In genomic region chr12:20990132-20990531, GRCm38 (mm10) we compare ENCODE assay signal across 8 mouse cellular contexts. TPM values are rescaled to one million over a fixed set of nuclear protein-coding genes. Genes with fewer than 3 reads are reported as not detected.
DNase-seq lines count a peak whose midpoint lies in the region; ATAC-seq and TF ChIP-seq lines count a peak whose summit lies in the region.
"Not testable (repeated sequence)": the region's sequence is repeated elsewhere in the genome, so short reads cannot be mapped to it uniquely, and the experiment has no call there.

Gene Asap2, plus strand, starts transcription at chr12:20990459.

- peak within 1 kb of the TSS; percentile 70 for H3K27ac ChIP-seq in gastrocnemius, adult 2 months
- peak within 1 kb of the TSS; percentile 68 for H3K27ac ChIP-seq in hindbrain, embryonic 12.5 days
- not testable (repeated sequence) for H3K27ac ChIP-seq in liver, embryonic 14.5 days; neural tube, embryonic 12.5 days; stomach, embryonic 16.5 days (ENCODE audit: low read length)

- WGBS in hindbrain, embryonic 12.5 days: 2% methylated on average over 25 of the region's 38 CpGs
- WGBS in liver, embryonic 14.5 days (ENCODE audit: insufficient replicate concordance): under 1% methylated on average over 19 of the region's 38 CpGs
- WGBS in neural tube, embryonic 12.5 days: 2% methylated on average over 23 of the region's 38 CpGs
- WGBS in stomach, embryonic 16.5 days: under 1% methylated on average over 26 of the region's 38 CpGs

- H3K27me3 ChIP-seq in E14TG2a.4 (ENCODE audit: insufficient read depth, low read length); hindbrain, embryonic 12.5 days; liver, embryonic 14.5 days (ENCODE audit: control insufficient read depth, insufficient read depth, low read length); neural tube, embryonic 12.5 days (replicated peaks); stomach, embryonic 16.5 days (ENCODE audit: control insufficient read depth, insufficient read depth, low read length): not testable (repeated sequence)

- peak within 1 kb of the TSS; percentile 77 for H3K4me3 ChIP-seq in E14TG2a.4 (replicated peaks; ENCODE audit: low read length)
- peak within 1 kb of the TSS; percentile 75 for H3K4me3 ChIP-seq in gastrocnemius, adult 2 months
- H3K4me3 ChIP-seq in hindbrain, embryonic 12.5 days: peak within 1 kb of the TSS; percentile 60
- peak within 1 kb of the TSS; percentile 41 to 46 for H3K4me3 ChIP-seq in liver, embryonic 14.5 days (ENCODE audit: insufficient read depth in 1 of 2, low read depth in 2 of 2, low read length in 2 of 2)
- H3K4me3 ChIP-seq in neural tube, embryonic 12.5 days: peak within 1 kb of the TSS; percentile 60
- peak within 1 kb of the TSS; percentile 52 for H3K4me3 ChIP-seq in stomach, embryonic 16.5 days (replicated peaks; ENCODE audit: low read length)

- H3K4me2 ChIP-seq in hindbrain, embryonic 12.5 days (replicated peaks): peak within 1 kb of the TSS; percentile 47
- H3K4me2 ChIP-seq in liver, embryonic 14.5 days (ENCODE audit: low read depth): peak within 1 kb of the TSS; percentile 52
- peak within 1 kb of the TSS; percentile 50 for H3K4me2 ChIP-seq in neural tube, embryonic 12.5 days (replicated peaks)
- H3K4me2 ChIP-seq in stomach, embryonic 16.5 days (ENCODE audit: low read depth, low read length): peak within 1 kb of the TSS; percentile 43

- intact Hi-C loops in gastrocnemius, adult 2 months (cut with DNase I): not testable (repeated sequence)

- peak within 1 kb of the TSS; percentile 72 for H3K9ac ChIP-seq in hindbrain, embryonic 12.5 days
- not testable (repeated sequence) for H3K9ac ChIP-seq in liver, embryonic 14.5 days (replicated peaks)
- peak within 1 kb of the TSS; percentile 79 for H3K9ac ChIP-seq in neural tube, embryonic 12.5 days
- H3K9ac ChIP-seq in stomach, embryonic 16.5 days (ENCODE audit: low read length): peak within 1 kb of the TSS; percentile 61

- H3K36me3 ChIP-seq in E14TG2a.4 (ENCODE audit: insufficient read depth, low read length); hindbrain, embryonic 12.5 days; liver, embryonic 14.5 days (replicated peaks; ENCODE audit: control insufficient read depth, insufficient read depth, low read depth); neural tube, embryonic 12.5 days; stomach, embryonic 16.5 days (ENCODE audit: control insufficient read depth, insufficient read depth, low read length): not testable (repeated sequence)

- DNase-seq in cerebellum, postnatal 25 days: peak; percentile 20 to 26
- DNase-seq in gastrocnemius, adult 2 months: peak; percentile 69
- DNase-seq in layer of hippocampus, adult 8-10 months (ENCODE audit: low spot score in 2 of 2): peak; percentile 55
- not testable (repeated sequence) for DNase-seq in liver, embryonic 14.5 days (ENCODE audit: low read depth in 3 of 3, low spot score in 3 of 3)

- TF ChIP-seq CTCF in E14TG2a.4 (conservative IDR thresholded peaks at IDR 0.05; ENCODE audit: low read length); gastrocnemius, adult 2 months (IDR thresholded peaks at IDR 0.05); liver, embryonic 14.5 days (IDR thresholded peaks at IDR 0.05; ENCODE audit: low read depth): not testable (repeated sequence)

- not testable (repeated sequence) for H3K4me1 ChIP-seq in E14TG2a.4 (replicated peaks; ENCODE audit: low read depth, low read length); hindbrain, embryonic 12.5 days; liver, embryonic 14.5 days (replicated peaks; ENCODE audit: control insufficient read depth in 2 of 2, insufficient read depth in 2 of 2, low read length in 1 of 2); neural tube, embryonic 12.5 days; stomach, embryonic 16.5 days (ENCODE audit: control insufficient read depth, insufficient read depth, low read length)

- H3K9me3 ChIP-seq in E14TG2a.4 (ENCODE audit: low read length); hindbrain, embryonic 12.5 days (replicated peaks); liver, embryonic 14.5 days (ENCODE audit: control insufficient read depth, low read length); neural tube, embryonic 12.5 days; stomach, embryonic 16.5 days (replicated peaks; ENCODE audit: control insufficient read depth, low read length): not testable (repeated sequence)

- TF ChIP-seq EP300 in liver, embryonic 14.5 days (IDR thresholded peaks at IDR 0.05; ENCODE audit: low read depth): not testable (repeated sequence)

- not testable (repeated sequence) for ATAC-seq in hindbrain, embryonic 12.5 days (ENCODE audit: low FRiP score); liver, embryonic 14.5 days (ENCODE audit: insufficient read depth); neural tube, embryonic 12.5 days (ENCODE audit: low FRiP score, low read depth); stomach, embryonic 16.5 days (ENCODE audit: insufficient read depth, low FRiP score)

RNA-seq across cellular contexts. Expression of gene Asap2, which starts in this region (rescaled TPM):
- total RNA-seq in gastrocnemius, adult 2 months (2021): 1 to 10 TPM; 3.0 to 6.4 TPM
- 18.3 and 19.9 TPM in 2 replicates for polyA plus RNA-seq in hindbrain, embryonic 12.5 days (2016; fragmentation: Nextera tagmentation; extraction: Ambion mirVana)
- 10 to 100 TPM; 33.3 to 39.4 (median 37.1) TPM for total RNA-seq in layer of hippocampus, adult 8-10 months (2022)
- polyA plus RNA-seq in liver, embryonic 14.5 days (2012; rRNA removed): 1.9 and 2.0 TPM in 2 replicates
- 1.0 and 1.4 TPM in 2 replicates for polyA plus RNA-seq in liver, embryonic 14.5 days (2014; fragmentation: Nextera tagmentation; extraction: Ambion mirVana)
- polyA plus RNA-seq in neural tube, embryonic 12.5 days (2016; fragmentation: Nextera tagmentation; extraction: Ambion mirVana): 15.9 and 16.6 TPM in 2 replicates
- polyA plus RNA-seq in stomach, embryonic 16.5 days (2015; fragmentation: Nextera tagmentation; extraction: Ambion mirVana): 5.5 and 6.0 TPM in 2 replicates

Comparison
In these comparisons a context has a peak if more than half of its experiments do, and no peak if none do; other contexts are left out.
1. RNA of gene Asap2 (total RNA-seq): 33.3 to 39.4 TPM in layer of hippocampus, adult 8-10 months; 3.0 to 6.4 TPM in gastrocnemius, adult 2 months; every median in the first group is over 4 times any median in the second.
2. Peak in every context shown above with its lines, with median percentiles within 50 percentile points of each other: H3K4me3 ChIP-seq and H3K4me2 ChIP-seq.